Mouse (Mus musculus) stomach, adult 2 months (tissue): ENCODE results near the gene Pax8. TPM values are rescaled to one million over a fixed set of nuclear protein-coding genes. Genes with fewer than 3 reads are reported as not detected.

Experiments
- polyA plus RNA-seq: library from polyadenylated mRNA; depleted of rRNA; stranded (reverse); fragments of >200 nt; gene quantifications from 2 replicates; pipeline ENCODE4 v1.2.3, GENCODE M21; 2012; rRNA removed

Gene Pax8
- polyA plus RNA-seq: 0.08 TPM in 1 of 2 replicates, not detected in the other

GRCm38 (mm10) chr2:24475420-24475819, at the start of gene Pax8:
Gene Pax8, minus strand, starts transcription at chr2:24475599.

Other genes starting within 250 kb of the Pax8 start
- 18.0 and 41.2 TPM in 2 replicates for gene Il1f5, start 198.6 kb downstream of the Pax8 start, polyA plus RNA-seq
- gene Il1f10, start 184.4 kb downstream of the Pax8 start, polyA plus RNA-seq: not detected in 2 replicates
- gene Il1rn, start 138.7 kb downstream of the Pax8 start, polyA plus RNA-seq: 2.6 and 2.7 TPM in 2 replicates
- gene Psd4, start 108.0 kb downstream of the Pax8 start, polyA plus RNA-seq: 7.4 and 10.1 TPM in 2 replicates